Mouse (Mus musculus) ovary, postnatal 14 days (tissue): ENCODE measurements around the gene Gm15319.
"Not testable (repeated sequence)": the region's sequence is repeated elsewhere in the genome, so short reads cannot be mapped to it uniquely, and the experiment has no call there.

Source experiments
- DNase-seq: peaks from one replicate; pipeline ENCODE4 v3.0.0; 2022; ENCODE audit warnings: low spot score

Gm15319 gene

DNA sequence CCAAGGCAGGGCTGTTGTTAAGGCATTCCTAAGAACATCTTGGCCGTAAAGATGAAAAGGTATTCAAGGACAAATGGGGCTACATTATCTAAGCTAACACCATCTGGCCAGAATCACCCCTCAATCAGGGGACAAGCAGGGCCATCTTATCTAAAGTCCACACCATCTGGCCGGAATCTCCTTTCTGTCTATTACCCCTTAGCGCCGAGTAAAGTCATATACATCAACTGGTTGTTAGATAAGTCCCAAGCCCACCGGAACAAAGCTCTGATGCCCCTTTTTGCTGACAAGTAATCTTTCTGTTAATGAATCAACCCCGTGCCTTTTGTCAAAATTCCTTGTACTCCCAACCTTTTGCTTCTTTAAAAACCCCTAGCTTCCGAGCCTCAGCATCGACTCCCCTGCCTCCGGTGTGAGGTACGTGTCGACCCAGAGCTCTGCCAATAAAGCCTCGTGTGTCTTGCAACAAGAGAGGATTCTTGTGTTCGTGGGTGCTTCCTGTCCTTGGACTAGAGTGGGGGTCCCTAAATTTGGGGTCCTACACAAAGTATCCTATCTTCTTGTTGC is 65.0 kb downstream of the Gm15319 start:
- DNase-seq = not testable (repeated sequence)

- DNase-seq = peak; percentile 59
These were observed 66.0 kb downstream of the Gm15319 start for GRCm38 (mm10) chr8:20296803-20297702.

DNA sequence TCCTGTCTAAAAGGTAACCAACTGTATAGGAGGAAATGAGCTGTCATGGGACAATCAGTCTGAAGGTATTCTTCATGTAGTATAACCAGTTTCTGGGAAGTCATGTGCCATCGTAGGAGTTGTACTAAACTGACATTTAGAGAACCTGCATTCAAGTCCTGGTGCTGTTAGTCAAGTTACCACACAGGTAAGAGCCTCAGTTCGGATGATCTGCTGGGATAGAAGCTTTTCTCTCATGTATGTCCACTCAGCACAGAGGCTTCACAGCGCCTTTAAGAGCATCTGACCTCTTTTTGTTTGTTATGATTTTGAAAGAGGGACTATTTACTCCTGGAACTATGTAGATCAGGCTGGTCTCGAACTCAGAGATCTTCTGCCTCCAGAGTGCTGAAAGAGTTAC is 67.1 kb downstream of the Gm15319 start:
- not testable (repeated sequence) for DNase-seq

DNA sequence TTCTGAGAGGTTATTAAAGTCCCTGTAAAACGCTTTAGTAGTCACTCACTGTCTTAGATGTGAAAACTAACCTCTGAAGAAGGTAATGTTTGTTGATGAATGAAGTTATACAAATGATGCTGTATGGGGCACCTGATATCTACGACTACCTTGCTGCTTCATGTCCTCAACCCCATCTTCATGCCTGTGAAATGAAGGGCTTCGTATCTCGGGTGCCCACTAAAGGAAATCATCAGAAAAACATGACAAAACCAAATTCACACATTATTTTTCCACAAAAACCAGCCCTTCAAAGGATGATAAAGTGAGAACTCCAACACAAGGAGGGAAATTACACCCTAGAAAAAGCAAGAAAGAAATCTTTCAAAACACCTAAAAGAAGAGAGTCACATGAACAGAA is 68.2 kb downstream of the Gm15319 start:
- not testable (repeated sequence) for DNase-seq

DNA sequence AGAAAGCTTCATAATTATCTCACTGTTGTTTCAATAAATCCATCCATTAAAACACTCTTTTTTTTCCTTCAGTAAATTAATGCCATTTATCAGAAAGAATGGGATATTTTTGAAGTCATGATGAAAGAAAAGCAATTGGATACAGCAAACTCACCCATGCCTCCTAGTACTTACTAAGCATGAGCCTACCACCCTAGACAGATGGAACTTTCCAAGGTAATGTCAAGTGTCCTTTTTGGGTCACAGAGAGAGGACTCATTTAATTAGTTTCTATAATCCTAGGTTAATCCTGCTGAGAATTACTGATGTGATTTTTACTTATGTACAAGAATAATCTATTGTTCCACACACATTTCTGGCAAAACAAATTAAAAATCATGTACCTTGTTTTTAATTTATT is 69.0 kb downstream of the Gm15319 start:
- DNase-seq = not testable (repeated sequence)

GRCm38 (mm10) chr8:20290015-20290414 is 73.0 kb downstream of the Gm15319 start:
- DNase-seq = not testable (repeated sequence)

DNA sequence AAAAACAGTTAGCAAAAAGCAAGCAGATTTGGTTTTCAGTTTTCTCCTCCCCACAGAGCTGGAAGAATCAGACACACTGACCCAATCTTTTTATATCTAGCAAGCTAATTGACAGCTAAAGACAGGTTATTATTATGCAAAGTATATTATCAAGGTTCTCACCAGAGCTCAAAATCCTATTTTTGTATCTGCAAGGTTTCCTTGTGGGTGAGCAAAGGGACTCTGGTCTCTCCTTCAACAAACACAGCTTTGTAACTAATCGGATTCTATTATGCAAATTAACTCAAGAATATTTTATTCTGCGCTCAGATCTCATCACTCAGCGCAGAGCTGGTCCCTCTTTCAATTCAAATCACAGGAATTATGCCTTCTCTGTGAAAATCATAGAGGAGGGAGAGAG is 74.1 kb downstream of the Gm15319 start:
- DNase-seq = not testable (repeated sequence)

DNA sequence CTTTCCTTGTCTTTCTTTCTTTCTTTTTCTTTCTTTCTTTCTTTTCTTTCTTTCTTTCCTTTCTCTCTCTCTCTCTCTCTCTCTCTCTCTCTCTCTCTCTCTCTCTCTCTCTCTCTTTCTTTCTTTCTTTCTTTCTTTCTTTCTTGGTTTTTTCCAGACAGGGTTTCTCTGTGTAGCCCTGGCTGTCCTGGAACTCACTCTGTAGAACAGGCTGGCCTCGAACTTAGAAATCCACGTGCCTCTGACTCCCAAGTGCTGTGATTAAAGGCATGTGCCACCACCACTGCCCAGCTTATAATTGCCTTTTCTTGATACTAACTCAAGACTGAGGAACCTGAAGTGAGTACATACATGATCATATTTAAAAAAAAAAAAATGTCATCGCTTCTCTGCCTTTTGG is 75.3 kb downstream of the Gm15319 start:
- not testable (repeated sequence) for DNase-seq
